Mouse (Mus musculus) 3134 (cell line): ENCODE measurements around the gene Psme1.

Source experiments
- DNase-seq: peaks from one replicate; pipeline ENCODE4 v3.0.0-alpha.2; 2011; ENCODE audit warnings: low spot score; ENCODE audit not compliant: insufficient read length; ENCODE audit errors: extremely low read depth

Psme1 gene

GRCm38 (mm10) chr14:55577871-55578667 lies at the start of gene Psme1:
TSS of gene Psme1 (plus strand) at chr14:55578123.
- DNase-seq: peak; percentile 83

- no peak for DNase-seq
Observed at GRCm38 (mm10) chr14:55536116-55536745, 41.7 kb upstream of the Psme1 start.

GRCm38 (mm10) chr14:55540067-55540786 lies 37.7 kb upstream of the Psme1 start, which contains the start of gene Pck2:
TSS of gene Pck2 (plus strand) at chr14:55540266.
- DNase-seq: peak; percentile 95

- peak; percentile 77 for DNase-seq
Observed at GRCm38 (mm10) chr14:55540787-55541321, 37.1 kb upstream of the Psme1 start.

- no peak for DNase-seq
Observed at GRCm38 (mm10) chr14:55542268-55542667, 35.7 kb upstream of the Psme1 start.

GRCm38 (mm10) chr14:55544334-55544733 lies 33.6 kb upstream of the Psme1 start:
- no peak for DNase-seq

GRCm38 (mm10) chr14:55550191-55550590 lies 27.7 kb upstream of the Psme1 start:
- no peak for DNase-seq

GRCm38 (mm10) chr14:55551347-55551746 lies 26.6 kb upstream of the Psme1 start:
- DNase-seq: no peak

- no peak for DNase-seq
Observed at GRCm38 (mm10) chr14:55551794-55552193, 26.1 kb upstream of the Psme1 start.

- DNase-seq: no peak
Observed at GRCm38 (mm10) chr14:55554635-55555034, 23.3 kb upstream of the Psme1 start.

- DNase-seq: no peak
Observed at GRCm38 (mm10) chr14:55555788-55556187, 22.1 kb upstream of the Psme1 start.

- peak; percentile 41 for DNase-seq
Observed at GRCm38 (mm10) chr14:55557003-55557402, 20.9 kb upstream of the Psme1 start.

- DNase-seq: no peak
Observed at GRCm38 (mm10) chr14:55557587-55557986, 20.3 kb upstream of the Psme1 start.

- DNase-seq: no peak
Observed at GRCm38 (mm10) chr14:55558740-55559448, 19.0 kb upstream of the Psme1 start.

- peak; percentile 92 for DNase-seq
Observed at GRCm38 (mm10) chr14:55559799-55560201, 18.1 kb upstream of the Psme1 start, which contains the start of gene Dcaf11. TSS of gene Dcaf11 (plus strand) at chr14:55560006.

GRCm38 (mm10) chr14:55560202-55561073 lies 17.5 kb upstream of the Psme1 start, which contains the start of gene A730061H03Rik:
TSS of gene A730061H03Rik (minus strand) at chr14:55560406.
- peak; percentile 96 for DNase-seq

- DNase-seq: no peak
Observed at GRCm38 (mm10) chr14:55561860-55562259, 16.1 kb upstream of the Psme1 start.

GRCm38 (mm10) chr14:55563249-55563648 lies 14.7 kb upstream of the Psme1 start:
- no peak for DNase-seq

GRCm38 (mm10) chr14:55565748-55566147 lies 12.2 kb upstream of the Psme1 start:
- DNase-seq: no peak
